Mouse (Mus musculus): Measurements from ENCODE around the gene Fam98c. TPM values are rescaled to one million over a fixed set of nuclear protein-coding genes. Genes with fewer than 3 reads are reported as not detected.
"Not testable (repeated sequence)": the region's sequence is repeated elsewhere in the genome, so short reads cannot be mapped to it uniquely, and the experiment has no call there.

Gene Fam98c
- polyA plus RNA-seq, 1 experiment from 2014 or later, result 19.3 TPM

- H3K4me2 ChIP-seq, result no peak overlapping the region
- peaks cover 17% of the 10 kb centered on the region for H3K27me3 ChIP-seq
- H3K4me1 ChIP-seq, result peaks cover 10% of the 10 kb centered on the region
- 94% methylated on average over 14 of the region's 14 CpGs for WGBS
- no peaks in the 10 kb centered on the region; the same call in 1 of the 2 replicates for H3K9me3 ChIP-seq
- H3K27ac ChIP-seq, result no peak overlapping the region
- no peak overlapping the region for H3K9ac ChIP-seq
- no peak overlapping the region for H3K4me3 ChIP-seq
- no peaks in the 10 kb centered on the region for H3K36me3 ChIP-seq
- no peak for ATAC-seq (ENCODE audit: borderline replicate concordance, extremely low read depth, low FRiP score, low TSS enrichment)
Observed at GRCm38 (mm10) chr7:29154018-29154720, 1.9 kb downstream of the Fam98c start.

- ATAC-seq (ENCODE audit: borderline replicate concordance, extremely low read depth, low FRiP score, low TSS enrichment), result no peak
- H3K27me3 ChIP-seq, result no peaks in the 10 kb centered on the region
- no peak overlapping the region for H3K9ac ChIP-seq
- no peak overlapping the region for H3K4me3 ChIP-seq
- no peaks in the 10 kb centered on the region for H3K36me3 ChIP-seq
- 64% methylated on average over 10 of the region's 10 CpGs for WGBS
- H3K9me3 ChIP-seq, result no peaks in the 10 kb centered on the region; the same call in 1 of the 2 replicates
- peaks cover 8% of the 10 kb centered on the region for H3K4me1 ChIP-seq
- H3K4me2 ChIP-seq, result no peak overlapping the region
- no peak overlapping the region for H3K27ac ChIP-seq
Observed at GRCm38 (mm10) chr7:29151486-29151885, 4.5 kb downstream of the Fam98c start.

- no peaks in the 10 kb centered on the region for H3K4me1 ChIP-seq
- no peak overlapping the region for H3K9ac ChIP-seq
- no peak overlapping the region for H3K27ac ChIP-seq
- WGBS, result 87% methylated on average over 15 of the region's 15 CpGs
- no peaks in the 10 kb centered on the region for H3K9me3 ChIP-seq
- no peaks in the 10 kb centered on the region for H3K27me3 ChIP-seq
- no peak overlapping the region for H3K4me2 ChIP-seq
- no peaks in the 10 kb centered on the region for H3K36me3 ChIP-seq
- no peak overlapping the region for H3K4me3 ChIP-seq
- ATAC-seq (ENCODE audit: borderline replicate concordance, extremely low read depth, low FRiP score, low TSS enrichment), result no peak
Observed at GRCm38 (mm10) chr7:29148771-29149170, 7.3 kb downstream of the Fam98c start.

GRCm38 (mm10) chr7:29146625-29147367, 9.2 kb downstream of the Fam98c start:
- 68% methylated on average over 7 of the region's 7 CpGs for WGBS

GRCm38 (mm10) chr7:29144006-29144405, 12.0 kb downstream of the Fam98c start:
- Histone ChIP-seq H3K36me3 (no peaks in the 10 kb centered on the region), H3K9ac (no peak overlapping the region), H3K4me2 (no peak overlapping the region), H3K4me3 (no peak overlapping the region), H3K9me3 (no peaks in the 10 kb centered on the region), H3K27me3 (no peaks in the 10 kb centered on the region), H3K27ac (no peak overlapping the region), H3K4me1 (no peaks in the 10 kb centered on the region)
- ATAC-seq (ENCODE audit: borderline replicate concordance, extremely low read depth, low FRiP score, low TSS enrichment), result no peak
- 87% methylated on average over 4 of the region's 4 CpGs for WGBS

More at GRCm38 (mm10) chr7:29146625-29147367, 9.2 kb downstream of the Fam98c start:
- no peaks in the 10 kb centered on the region for H3K4me1 ChIP-seq
- no peak overlapping the region for H3K4me3 ChIP-seq
- no peak for ATAC-seq (ENCODE audit: borderline replicate concordance, extremely low read depth, low FRiP score, low TSS enrichment)
- H3K9ac ChIP-seq, result no peak overlapping the region
- H3K4me2 ChIP-seq, result no peak overlapping the region
- H3K9me3 ChIP-seq, result no peaks in the 10 kb centered on the region
- H3K27me3 ChIP-seq, result no peaks in the 10 kb centered on the region
- H3K27ac ChIP-seq, result no peak overlapping the region
- H3K36me3 ChIP-seq, result no peaks in the 10 kb centered on the region

GRCm38 (mm10) chr7:29141416-29141815, 14.6 kb downstream of the Fam98c start:
- 58% methylated on average over 8 of the region's 8 CpGs for WGBS
- Histone ChIP-seq H3K4me1 (no peaks in the 10 kb centered on the region), H3K27me3 (no peaks in the 10 kb centered on the region), H3K4me2 (no peak overlapping the region), H3K9me3 (no peaks in the 10 kb centered on the region), H3K36me3 (no peaks in the 10 kb centered on the region), H3K27ac (no peak overlapping the region), H3K4me3 (no peak overlapping the region), H3K9ac (no peak overlapping the region)
- ATAC-seq (ENCODE audit: borderline replicate concordance, extremely low read depth, low FRiP score, low TSS enrichment), result no peak

- 86% methylated on average over 3 of the region's 4 CpGs for WGBS
- H3K36me3 ChIP-seq; H3K27ac ChIP-seq; H3K4me1 ChIP-seq; H3K27me3 ChIP-seq; H3K4me3 ChIP-seq; H3K9me3 ChIP-seq; H3K9ac ChIP-seq; H3K4me2 ChIP-seq; ATAC-seq (ENCODE audit: borderline replicate concordance, extremely low read depth, low FRiP score, low TSS enrichment): not testable (repeated sequence)
Observed at GRCm38 (mm10) chr7:29139237-29139636, 16.8 kb downstream of the Fam98c start.

- 29% methylated on average over 16 of the region's 16 CpGs for WGBS
- ATAC-seq (ENCODE audit: borderline replicate concordance, extremely low read depth, low FRiP score, low TSS enrichment), result no peak
- H3K27me3 ChIP-seq, result peaks cover 8% of the 10 kb centered on the region; the same call in 1 of the 2 replicates
- no peak overlapping the region for H3K4me2 ChIP-seq
- no peaks in the 10 kb centered on the region for H3K36me3 ChIP-seq
- no peak overlapping the region for H3K9ac ChIP-seq
- no peak overlapping the region for H3K4me3 ChIP-seq
- H3K4me1 ChIP-seq, result peaks cover 6% of the 10 kb centered on the region; the same call in 1 of the 2 replicates
- H3K9me3 ChIP-seq, result no peaks in the 10 kb centered on the region
- H3K27ac ChIP-seq, result no peak overlapping the region
Observed at GRCm38 (mm10) chr7:29137429-29137828, 18.6 kb downstream of the Fam98c start.

GRCm38 (mm10) chr7:29134693-29135386, 21.2 kb downstream of the Fam98c start, which contains the start of gene Rasgrp4:
TSS of gene Rasgrp4 (plus strand) at chr7:29134851.
- peaks cover 8% of the 10 kb centered on the region; the same call in 1 of the 2 replicates for H3K27me3 ChIP-seq
- ATAC-seq (ENCODE audit: borderline replicate concordance, extremely low read depth, low FRiP score, low TSS enrichment), result 0 out of 2 replicates have a peak, but pooled peaks have one; percentile 23
- H3K4me2 ChIP-seq, result peak within 1 kb of the TSS; percentile 52
- no peak within 1 kb of the TSS for H3K9ac ChIP-seq
- H3K4me1 ChIP-seq, result peaks cover 6% of the 10 kb centered on the region; the same call in 1 of the 2 replicates
- 0% methylated on average over 16 of the region's 20 CpGs for WGBS
- H3K36me3 ChIP-seq, result no peaks in the 10 kb centered on the region
- H3K27ac ChIP-seq, result no peak within 1 kb of the TSS
- no peaks in the 10 kb centered on the region for H3K9me3 ChIP-seq
- peak within 1 kb of the TSS; percentile 23 for H3K4me3 ChIP-seq

- Histone ChIP-seq H3K4me1 (peaks cover 6% of the 10 kb centered on the region; the same call in 1 of the 2 replicates), H3K4me2 (peak overlapping the region; percentile 52), H3K9me3 (no peaks in the 10 kb centered on the region), H3K36me3 (no peaks in the 10 kb centered on the region), H3K27ac (no peak overlapping the region), H3K4me3 (peak overlapping the region; percentile 23; the same call in 1 of the 2 replicates), H3K9ac (no peak overlapping the region), H3K27me3 (peaks cover 8% of the 10 kb centered on the region; the same call in 1 of the 2 replicates)
- WGBS, result 4% methylated on average over 4 of the region's 4 CpGs
- ATAC-seq (ENCODE audit: borderline replicate concordance, extremely low read depth, low FRiP score, low TSS enrichment), result no peak
Observed at GRCm38 (mm10) chr7:29134230-29134629, 21.8 kb downstream of the Fam98c start.

- H3K27me3 ChIP-seq, result no peaks in the 10 kb centered on the region
- H3K9ac ChIP-seq, result no peak overlapping the region
- peaks cover 16% of the 10 kb centered on the region for H3K4me1 ChIP-seq
- no peak overlapping the region for H3K27ac ChIP-seq
- no peak overlapping the region for H3K4me3 ChIP-seq
- ATAC-seq (ENCODE audit: borderline replicate concordance, extremely low read depth, low FRiP score, low TSS enrichment), result no peak
- no peaks in the 10 kb centered on the region for H3K9me3 ChIP-seq
- H3K36me3 ChIP-seq, result no peaks in the 10 kb centered on the region
- WGBS, result 64% methylated on average over 2 of the region's 2 CpGs
- no peak overlapping the region for H3K4me2 ChIP-seq
Observed at GRCm38 (mm10) chr7:29128725-29129124, 27.3 kb downstream of the Fam98c start.
